Mouse (Mus musculus) lung, postnatal 0 days (tissue): ENCODE data around the gene Sipa1l2. TPM values are rescaled to one million over a fixed set of nuclear protein-coding genes. Genes with fewer than 3 reads are reported as not detected.
A peak's percentile ranks its signal among the peaks of the same experiment; 100 is the strongest.

ENCODE experiments used
- ATAC-seq: fragments of 200-750 bp; cut with Nextera tagmentation; 2 replicates; pipeline ENCODE4 v1.8.0; 2017; ENCODE audit warnings: moderate library complexity
- DNase-seq: peaks from one replicate; pipeline ENCODE4 v3.0.0-alpha.2; 2016; ENCODE audit warnings: low spot score
- H3K27ac ChIP-seq: fragments of 300-500 bp; sonication (generic); 2 replicates; pipeline ENCODE4 v1.5.1; 2014; ENCODE audit warnings: antibody characterized with exemption, mild to moderate bottlenecking, low read length, mixed read lengths
- H3K27me3 ChIP-seq: fragments of 300-500 bp; sonication (generic); replicated peaks from 2 replicates; pipeline ENCODE4 v1.6.1; 2014; ENCODE audit warnings: low read length, mixed read lengths; ENCODE audit not compliant: insufficient read depth
- H3K36me3 ChIP-seq: fragments of 300-500 bp; sonication (generic); 2 replicates; pipeline ENCODE4 v1.6.1; 2014; ENCODE audit warnings: low read length, mixed read lengths; ENCODE audit not compliant: insufficient read depth
- H3K4me1 ChIP-seq: fragments of 300-500 bp; sonication (generic); 2 replicates; pipeline ENCODE4 v1.6.1; 2014; ENCODE audit warnings: antibody characterized with exemption, low read depth, low read length, mixed read lengths; ENCODE audit not compliant: insufficient read depth
- H3K4me2 ChIP-seq: fragments of 300-500 bp; sonication (generic); replicated peaks from 2 replicates; pipeline ENCODE4 v1.6.1; 2014; ENCODE audit warnings: low read depth, mild to moderate bottlenecking, low read length, moderate library complexity, mixed read lengths
- H3K4me3 ChIP-seq: fragments of 300-500 bp; sonication (generic); 2 replicates; pipeline ENCODE4 v1.5.1; 2014; ENCODE audit warnings: low read depth, low read length
- H3K9ac ChIP-seq: fragments of 300-500 bp; sonication (generic); replicated peaks from 2 replicates; pipeline ENCODE4 v1.6.1; 2014; ENCODE audit warnings: low read depth, mild to moderate bottlenecking
- H3K9me3 ChIP-seq: fragments of 300-500 bp; sonication (generic); 2 replicates; pipeline ENCODE4 v1.6.1; 2016; ENCODE audit warnings: low read length, mixed read lengths
- CTCF ChIP-seq: IDR thresholded peaks from 2 replicates; pipeline ENCODE4 v1.5.1; 2016; ENCODE audit warnings: antibody characterized with exemption, mild to moderate bottlenecking
- EP300 ChIP-seq: IDR thresholded peaks from 2 replicates; pipeline ENCODE4 v1.6.1; 2016; ENCODE audit warnings: antibody characterized with exemption, mild to moderate bottlenecking, control low read depth
- WGBS: fragments of 180-500 bp; shearing (Covaris S2); extraction: QIAGEN DNeasy Blood & Tissue Kit; methylation state at CpG from one replicate; pipeline ENCODE4 v1.1.7; 2014; 5-methylcytosine and 5-hydroxymethylcytosine counted together
- polyA plus RNA-seq: library from polyadenylated mRNA; unstranded; fragments of >200 nt; fragmentation: Nextera tagmentation; extraction: Ambion mirVana; gene quantifications from 2 replicates; pipeline ENCODE4 v1.2.1, GENCODE M21; 2015

Sipa1l2 gene
- polyA plus RNA-seq, 1 experiment from 2014 or later: 9.4 TPM

DNA sequence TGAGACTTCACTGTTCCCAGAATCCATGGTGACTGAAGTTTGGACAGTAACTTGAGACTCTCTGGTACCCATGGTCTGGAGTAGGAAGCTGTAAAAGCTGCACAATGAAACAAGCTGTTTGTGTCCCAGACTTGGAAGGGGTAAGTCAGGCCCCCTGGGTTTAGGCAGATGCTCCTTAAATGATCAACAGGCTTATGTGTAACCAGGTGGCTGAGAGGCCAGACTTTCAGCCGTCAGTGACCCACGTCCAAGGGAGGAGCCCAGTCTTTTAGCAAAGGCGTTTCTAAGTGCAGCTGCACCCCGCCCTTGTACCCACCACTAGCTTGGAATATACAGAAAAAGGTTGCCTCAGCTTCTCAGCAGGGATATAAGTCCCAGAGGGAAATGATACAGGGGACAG is 19.0 kb downstream of the Sipa1l2 start:
- Histone ChIP-seq H3K9me3 (no peaks in the 10 kb centered on the region), H3K4me1 (peaks cover 8% of the 10 kb centered on the region; the same call in 1 of the 2 replicates), H3K9ac (no peak overlapping the region), H3K4me2 (no peak overlapping the region), H3K27me3 (no peaks in the 10 kb centered on the region), H3K27ac (no peak overlapping the region), H3K4me3 (no peak overlapping the region), H3K36me3 (no peaks in the 10 kb centered on the region)
- WGBS: 58% methylated on average over 4 of the region's 4 CpGs
- no peak for TF ChIP-seq CTCF
- no peak for TF ChIP-seq EP300
- DNase-seq: no peak
- ATAC-seq: no peak

- Histone ChIP-seq H3K27me3 (no peaks in the 10 kb centered on the region), H3K9me3 (no peaks in the 10 kb centered on the region), H3K4me1 (0 out of 2 replicates have a peak, but pooled peaks cover 4% of the 10 kb centered on the region), H3K4me2 (no peak overlapping the region), H3K4me3 (no peak overlapping the region), H3K36me3 (no peaks in the 10 kb centered on the region), H3K27ac (no peak overlapping the region), H3K9ac (no peak overlapping the region)
- no peak for DNase-seq
- ATAC-seq: no peak
- 67% methylated on average over 3 of the region's 3 CpGs for WGBS
- TF ChIP-seq CTCF: peak; percentile 47
- TF ChIP-seq EP300: no peak
These were observed 22.3 kb downstream of the Sipa1l2 start for GRCm38 (mm10) chr8:125547296-125547695.

GRCm38 (mm10) chr8:125545866-125546265 is 23.7 kb downstream of the Sipa1l2 start:
- Histone ChIP-seq H3K4me2 (no peak overlapping the region), H3K27ac (no peak overlapping the region), H3K9me3 (no peaks in the 10 kb centered on the region), H3K36me3 (no peaks in the 10 kb centered on the region), H3K4me3 (no peak overlapping the region), H3K9ac (no peak overlapping the region), H3K4me1 (peaks cover 4% of the 10 kb centered on the region; the same call in 1 of the 2 replicates), H3K27me3 (no peaks in the 10 kb centered on the region)
- ATAC-seq: no peak
- DNase-seq: no peak
- TF ChIP-seq EP300 (no peak), CTCF (no peak)
- WGBS: 80% methylated on average over 9 of the region's 9 CpGs

GRCm38 (mm10) chr8:125542893-125543613 is 26.6 kb downstream of the Sipa1l2 start:
- no peaks in the 10 kb centered on the region for H3K9me3 ChIP-seq
- ATAC-seq (no peak), DNase-seq (no peak)
- WGBS: 76% methylated on average over 11 of the region's 11 CpGs
- H3K4me3 ChIP-seq: no peak overlapping the region
- H3K9ac ChIP-seq: no peak overlapping the region
- H3K4me2 ChIP-seq: no peak overlapping the region
- no peaks in the 10 kb centered on the region for H3K27me3 ChIP-seq
- TF ChIP-seq CTCF (no peak), EP300 (no peak)
- no peak overlapping the region for H3K27ac ChIP-seq
- H3K4me1 ChIP-seq: peaks cover 7% of the 10 kb centered on the region; the same call in 1 of the 2 replicates
- no peaks in the 10 kb centered on the region for H3K36me3 ChIP-seq

GRCm38 (mm10) chr8:125539056-125540013 is 30.3 kb downstream of the Sipa1l2 start:
- no peak overlapping the region for H3K4me2 ChIP-seq
- 53% methylated on average over 13 of the region's 13 CpGs for WGBS

GRCm38 (mm10) chr8:125538265-125538664 is 31.3 kb downstream of the Sipa1l2 start:
- H3K9me3 ChIP-seq: no peaks in the 10 kb centered on the region
- H3K4me2 ChIP-seq: no peak overlapping the region
- H3K27ac ChIP-seq: no peak overlapping the region
- no peak for TF ChIP-seq EP300
- no peak for TF ChIP-seq CTCF
- whole genome bisulfite sequencing: 52% methylated on average over 6 of the region's 6 CpGs
- DNase-seq (no peak), ATAC-seq (peak; percentile 31; the same call in 1 of the 2 replicates)
- no peaks in the 10 kb centered on the region for H3K36me3 ChIP-seq
- no peak overlapping the region for H3K9ac ChIP-seq
- peaks cover 7% of the 10 kb centered on the region; the same call in 1 of the 2 replicates for H3K4me1 ChIP-seq
- H3K27me3 ChIP-seq: no peaks in the 10 kb centered on the region
- no peak overlapping the region for H3K4me3 ChIP-seq

More at GRCm38 (mm10) chr8:125539056-125540013, 30.3 kb downstream of the Sipa1l2 start:
- H3K9ac ChIP-seq: no peak overlapping the region
- TF ChIP-seq CTCF: no peak
- TF ChIP-seq EP300: no peak
- H3K9me3 ChIP-seq: no peaks in the 10 kb centered on the region
- H3K27me3 ChIP-seq: no peaks in the 10 kb centered on the region
- H3K27ac ChIP-seq: no peak overlapping the region
- peaks cover 7% of the 10 kb centered on the region; the same call in 1 of the 2 replicates for H3K4me1 ChIP-seq
- no peak for DNase-seq
- H3K36me3 ChIP-seq: no peaks in the 10 kb centered on the region
- no peak overlapping the region for H3K4me3 ChIP-seq
- ATAC-seq: peak; percentile 35; the same call in 1 of the 2 replicates
